Mouse (Mus musculus): ENCODE measurements around the gene Bcl7c. TPM values are rescaled to one million over a fixed set of nuclear protein-coding genes. Genes with fewer than 3 reads are reported as not detected.
"Not testable (repeated sequence)": the region's sequence is repeated elsewhere in the genome, so short reads cannot be mapped to it uniquely, and the experiment has no call there.

Bcl7c gene
- polyA plus RNA-seq, 1 experiment from 2014 or later: 26.9 TPM

GRCm38 (mm10) chr7:127662926-127663325 lies 45.8 kb downstream of the Bcl7c start:
- no peak overlapping the region for H3K4me3 ChIP-seq (replicated peaks)
- H3K9me3 ChIP-seq (replicated peaks): no peaks in the 10 kb centered on the region
- H3K4me1 ChIP-seq (replicated peaks): 0 out of 2 replicates have a peak, but pooled peaks cover 6% of the 10 kb centered on the region
- no peaks in the 10 kb centered on the region for H3K36me3 ChIP-seq
- 68% methylated on average over 6 of the region's 6 CpGs for WGBS (ENCODE audit: insufficient replicate concordance)
- H3K4me2 ChIP-seq: no peak overlapping the region
- ATAC-seq (ENCODE audit: low read depth) (no peak), DNase-seq (no peak)
- no peaks in the 10 kb centered on the region for H3K27me3 ChIP-seq
- no peak overlapping the region for H3K27ac ChIP-seq
- H3K9ac ChIP-seq: no peak overlapping the region

- H3K27me3 ChIP-seq: no peaks in the 10 kb centered on the region
- no peak for DNase-seq
- H3K4me1 ChIP-seq (replicated peaks): 0 out of 2 replicates have a peak, but pooled peaks cover 3% of the 10 kb centered on the region
- WGBS (ENCODE audit: insufficient replicate concordance): 61% methylated on average over 6 of the region's 6 CpGs
- H3K4me2 ChIP-seq: no peak overlapping the region
- no peaks in the 10 kb centered on the region for H3K9me3 ChIP-seq (replicated peaks)
- no peak overlapping the region for H3K27ac ChIP-seq
- H3K4me3 ChIP-seq (replicated peaks): no peak overlapping the region
- no peak for ATAC-seq (ENCODE audit: low read depth)
- no peak overlapping the region for H3K9ac ChIP-seq
- no peaks in the 10 kb centered on the region for H3K36me3 ChIP-seq
Observed at GRCm38 (mm10) chr7:127661833-127662232, 46.9 kb downstream of the Bcl7c start.

- Histone ChIP-seq H3K27me3 (no peaks in the 10 kb centered on the region), H3K9me3 (replicated peaks) (no peaks in the 10 kb centered on the region), H3K9ac (no peak overlapping the region), H3K27ac (no peak overlapping the region), H3K36me3 (no peaks in the 10 kb centered on the region), H3K4me3 (replicated peaks) (no peak overlapping the region), H3K4me1 (replicated peaks) (no peaks in the 10 kb centered on the region), H3K4me2 (no peak overlapping the region)
- DNase-seq (no peak), ATAC-seq (ENCODE audit: low read depth) (no peak)
- WGBS (ENCODE audit: insufficient replicate concordance): 76% methylated on average over 3 of the region's 3 CpGs
Observed at GRCm38 (mm10) chr7:127660882-127661281, 47.9 kb downstream of the Bcl7c start.

- no peaks in the 10 kb centered on the region; the same call in 1 of the 2 replicates for H3K4me1 ChIP-seq (replicated peaks)
- no peaks in the 10 kb centered on the region for H3K36me3 ChIP-seq
- DNase-seq (peak; percentile 60), ATAC-seq (ENCODE audit: low read depth) (0 out of 2 replicates have a peak, but pooled peaks have one; percentile 45)
- H3K9ac ChIP-seq: no peak overlapping the region
- no peaks in the 10 kb centered on the region for H3K9me3 ChIP-seq (replicated peaks)
- H3K4me3 ChIP-seq (replicated peaks): no peak overlapping the region
- H3K4me2 ChIP-seq: no peak overlapping the region
- 25% methylated on average over 4 of the region's 4 CpGs for WGBS (ENCODE audit: insufficient replicate concordance)
- H3K27me3 ChIP-seq: 0 out of 2 replicates have a peak, but pooled peaks cover 2% of the 10 kb centered on the region
- no peak overlapping the region for H3K27ac ChIP-seq
Observed at GRCm38 (mm10) chr7:127656946-127657345, 51.8 kb downstream of the Bcl7c start.

GRCm38 (mm10) chr7:127654318-127654717 lies 54.4 kb downstream of the Bcl7c start:
- WGBS (ENCODE audit: insufficient replicate concordance): 68% methylated on average over 10 of the region's 10 CpGs
- H3K9me3 ChIP-seq (replicated peaks): no peaks in the 10 kb centered on the region
- DNase-seq (no peak), ATAC-seq (ENCODE audit: low read depth) (no peak)
- H3K4me1 ChIP-seq (replicated peaks): no peaks in the 10 kb centered on the region; the same call in 1 of the 2 replicates
- H3K4me2 ChIP-seq: no peak overlapping the region
- peaks cover 14% of the 10 kb centered on the region; the same call in 1 of the 2 replicates for H3K27me3 ChIP-seq
- no peak overlapping the region for H3K27ac ChIP-seq
- no peak overlapping the region for H3K4me3 ChIP-seq (replicated peaks)
- no peaks in the 10 kb centered on the region for H3K36me3 ChIP-seq
- no peak overlapping the region for H3K9ac ChIP-seq

- H3K9me3 ChIP-seq (replicated peaks): no peaks in the 10 kb centered on the region
- ATAC-seq (ENCODE audit: low read depth) (no peak; the same call in 1 of the 2 replicates), DNase-seq (no peak)
- H3K4me1 ChIP-seq (replicated peaks): no peaks in the 10 kb centered on the region; the same call in none of the 2 replicates
- H3K36me3 ChIP-seq: no peaks in the 10 kb centered on the region
- H3K27me3 ChIP-seq: peaks cover 17% of the 10 kb centered on the region; the same call in 1 of the 2 replicates
- no peak overlapping the region for H3K4me3 ChIP-seq (replicated peaks)
- H3K27ac ChIP-seq: no peak overlapping the region
- no peak overlapping the region for H3K9ac ChIP-seq
- H3K4me2 ChIP-seq: peak overlapping the region; percentile 19
- WGBS (ENCODE audit: insufficient replicate concordance): 30% methylated on average over 18 of the region's 18 CpGs
Observed at GRCm38 (mm10) chr7:127652050-127652449, 56.7 kb downstream of the Bcl7c start.

GRCm38 (mm10) chr7:127651624-127652023 lies 57.1 kb downstream of the Bcl7c start:
- H3K4me2 ChIP-seq: peak overlapping the region; percentile 19; the same call in 1 of the 2 replicates
- no peak overlapping the region for H3K4me3 ChIP-seq (replicated peaks)
- no peak overlapping the region for H3K9ac ChIP-seq
- WGBS (ENCODE audit: insufficient replicate concordance): 62% methylated on average over 3 of the region's 3 CpGs
- H3K9me3 ChIP-seq (replicated peaks): no peaks in the 10 kb centered on the region
- H3K4me1 ChIP-seq (replicated peaks): no peaks in the 10 kb centered on the region; the same call in none of the 2 replicates
- no peak for DNase-seq
- H3K36me3 ChIP-seq: no peaks in the 10 kb centered on the region
- ATAC-seq (ENCODE audit: low read depth): no peak; the same call in 1 of the 2 replicates
- H3K27me3 ChIP-seq: peaks cover 17% of the 10 kb centered on the region; the same call in 1 of the 2 replicates
- H3K27ac ChIP-seq: no peak overlapping the region

- Histone ChIP-seq H3K27me3 (peaks cover 30% of the 10 kb centered on the region), H3K9ac (no peak overlapping the region), H3K27ac (no peak overlapping the region), H3K36me3 (no peaks in the 10 kb centered on the region), H3K4me2 (no peak overlapping the region), H3K4me1 (replicated peaks) (no peaks in the 10 kb centered on the region; the same call in none of the 2 replicates), H3K4me3 (replicated peaks) (no peak overlapping the region), H3K9me3 (replicated peaks) (no peaks in the 10 kb centered on the region)
- ATAC-seq (ENCODE audit: low read depth): no peak
- WGBS (ENCODE audit: insufficient replicate concordance): 74% methylated on average over 6 of the region's 6 CpGs
- no peak for DNase-seq
Observed at GRCm38 (mm10) chr7:127649206-127649605, 59.5 kb downstream of the Bcl7c start.

GRCm38 (mm10) chr7:127648516-127649201 lies 60.1 kb downstream of the Bcl7c start:
- no peak for ATAC-seq (ENCODE audit: low read depth)
- 56% methylated on average over 4 of the region's 4 CpGs for WGBS (ENCODE audit: insufficient replicate concordance)
- no peak overlapping the region for H3K9ac ChIP-seq
- no peaks in the 10 kb centered on the region; the same call in none of the 2 replicates for H3K4me1 ChIP-seq (replicated peaks)
- H3K4me2 ChIP-seq: no peak overlapping the region
- no peaks in the 10 kb centered on the region for H3K9me3 ChIP-seq (replicated peaks)
- no peaks in the 10 kb centered on the region for H3K36me3 ChIP-seq
- H3K27me3 ChIP-seq: peaks cover 30% of the 10 kb centered on the region
- no peak overlapping the region for H3K27ac ChIP-seq
- H3K4me3 ChIP-seq (replicated peaks): no peak overlapping the region
- DNase-seq: no peak

GRCm38 (mm10) chr7:127647576-127647975 lies 61.2 kb downstream of the Bcl7c start:
- not testable (repeated sequence) for H3K9ac ChIP-seq; H3K4me2 ChIP-seq; H3K4me3 ChIP-seq (replicated peaks); H3K27ac ChIP-seq; H3K36me3 ChIP-seq; ATAC-seq (ENCODE audit: low read depth); H3K9me3 ChIP-seq (replicated peaks); H3K4me1 ChIP-seq (replicated peaks); DNase-seq
- peaks cover 34% of the 10 kb centered on the region for H3K27me3 ChIP-seq
- 75% methylated on average over 7 of the region's 7 CpGs for WGBS (ENCODE audit: insufficient replicate concordance)

- Histone ChIP-seq H3K4me1 (replicated peaks) (no peaks in the 10 kb centered on the region; the same call in 1 of the 2 replicates), H3K27ac (no peak overlapping the region), H3K9ac (no peak overlapping the region), H3K4me2 (no peak overlapping the region), H3K36me3 (no peaks in the 10 kb centered on the region), H3K4me3 (replicated peaks) (no peak overlapping the region), H3K27me3 (peaks cover 42% of the 10 kb centered on the region), H3K9me3 (replicated peaks) (no peaks in the 10 kb centered on the region)
- DNase-seq (no peak), ATAC-seq (ENCODE audit: low read depth) (no peak)
- 67% methylated on average over 4 of the region's 4 CpGs for WGBS (ENCODE audit: insufficient replicate concordance)
Observed at GRCm38 (mm10) chr7:127646363-127646762, 62.4 kb downstream of the Bcl7c start.

- DNase-seq: no peak
- Histone ChIP-seq H3K4me1 (replicated peaks) (no peaks in the 10 kb centered on the region; the same call in 1 of the 2 replicates), H3K4me2 (no peak overlapping the region), H3K27ac (no peak overlapping the region), H3K27me3 (peaks cover 59% of the 10 kb centered on the region), H3K9ac (no peak overlapping the region), H3K4me3 (replicated peaks) (no peak overlapping the region), H3K9me3 (replicated peaks) (no peaks in the 10 kb centered on the region), H3K36me3 (no peaks in the 10 kb centered on the region)
- no peak for ATAC-seq (ENCODE audit: low read depth)
- 58% methylated on average over 4 of the region's 4 CpGs for WGBS (ENCODE audit: insufficient replicate concordance)
Observed at GRCm38 (mm10) chr7:127642254-127642653, 66.5 kb downstream of the Bcl7c start.
